Mouse (Mus musculus) CH12.LX (cell line): ENCODE measurements around the gene Focad.

Experiments
- CTCF ChIP-seq, 2 experiments: IDR thresholded peaks in 1 of 2; conservative IDR thresholded peaks in 1 of 2; 2 replicates each; pipeline ENCODE4 v1.5.1; 2011 to 2012; ENCODE audit warnings: low read depth in 2 of 2, low read length in 2 of 2, improper control_type of control experiment in 1 of 2, inconsistent platforms in 1 of 2, mild to moderate bottlenecking in 1 of 2, moderate library complexity in 1 of 2
- EP300 ChIP-seq: IDR thresholded peaks from 2 replicates; pipeline ENCODE4 v1.6.1; 2011; ENCODE audit warnings: low read length, improper control_type of control experiment
- MAFK ChIP-seq: IDR thresholded peaks from 2 replicates; pipeline ENCODE4 v1.6.1; 2011; ENCODE audit warnings: low read length, improper control_type of control experiment; ENCODE audit not compliant: insufficient replicate concordance
- MAX ChIP-seq: IDR thresholded peaks from 2 replicates; pipeline ENCODE4 v1.6.1; 2011; ENCODE audit warnings: low read length, improper control_type of control experiment
- POLR2A ChIP-seq: IDR thresholded peaks from 2 replicates; pipeline ENCODE4 v1.6.1; 2011; ENCODE audit warnings: low read depth, mild to moderate bottlenecking, improper control_type of control experiment, low read length

GRCm38 (mm10) chr4:88238351-88238750 is 143.9 kb downstream of the Focad start:
- TF ChIP-seq MAFK, result no peak
- TF ChIP-seq MAX, result no peak
- no peak for TF ChIP-seq CTCF (conservative IDR thresholded peaks at IDR 0.05 in 1 of 2, IDR thresholded peaks at IDR 0.05 in 1 of 2; ENCODE audit: low read depth in 2 of 2, low read length in 2 of 2)
- TF ChIP-seq EP300, result no peak
- TF ChIP-seq POLR2A, result no peak
